Mouse (Mus musculus): Measurements from ENCODE around the gene Cks2.
"Not testable (repeated sequence)": the region's sequence is repeated elsewhere in the genome, so short reads cannot be mapped to it uniquely, and the experiment has no call there.

The Cks2 gene

GRCm38 (mm10) chr13:51644829-51645789, at the start of gene Cks2:
Gene Cks2 (plus strand): TSS chr13:51645232.
- peak; percentile 97 for DNase-seq

DNA sequence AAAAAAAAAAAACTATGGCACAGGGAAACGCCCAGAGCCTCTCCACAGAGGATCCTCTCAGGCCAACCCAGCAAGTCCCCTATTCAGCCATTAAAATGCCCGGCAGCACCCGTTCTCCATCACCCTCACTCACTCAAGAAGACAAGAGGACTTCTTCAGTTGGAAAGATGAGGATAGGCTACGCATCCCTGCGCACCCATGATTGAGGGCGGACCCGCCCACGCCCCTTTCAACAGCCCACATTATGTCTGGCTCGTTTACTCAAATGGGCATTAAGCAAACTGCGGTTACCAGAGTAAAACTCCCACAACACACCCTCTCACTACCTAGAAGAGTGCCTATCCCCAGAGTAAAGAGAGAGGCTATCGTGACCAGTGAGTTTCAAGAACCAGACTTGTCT, 49.6 kb upstream of the Cks2 start:
- no peak for DNase-seq

- DNase-seq: no peak
Observed at GRCm38 (mm10) chr13:51598063-51598462, 47.0 kb upstream of the Cks2 start.

GRCm38 (mm10) chr13:51600169-51600568, 44.9 kb upstream of the Cks2 start:
- no peak for DNase-seq

GRCm38 (mm10) chr13:51602764-51603163, 42.3 kb upstream of the Cks2 start:
- no peak for DNase-seq

- peak; percentile 17 for DNase-seq
Observed at GRCm38 (mm10) chr13:51603221-51603893, 41.7 kb upstream of the Cks2 start.

DNA sequence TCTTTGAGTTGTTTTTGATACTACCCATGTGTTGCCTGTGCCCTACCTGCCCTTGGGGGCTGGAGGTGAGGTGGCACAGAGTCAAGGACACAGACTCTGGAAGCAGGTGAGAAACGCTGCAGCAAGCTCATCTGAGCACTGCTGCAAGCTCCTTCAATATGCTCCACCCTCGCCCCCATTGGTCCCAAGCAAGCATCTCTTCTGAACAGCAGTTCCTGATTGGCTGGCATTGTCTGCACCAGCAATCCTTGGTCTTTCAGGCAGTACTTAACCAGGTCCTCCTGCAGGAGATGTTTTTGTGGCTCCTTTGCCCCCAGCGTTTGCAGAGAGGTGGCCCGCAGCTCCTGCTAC, 41.2 kb upstream of the Cks2 start:
- no peak for DNase-seq

DNA sequence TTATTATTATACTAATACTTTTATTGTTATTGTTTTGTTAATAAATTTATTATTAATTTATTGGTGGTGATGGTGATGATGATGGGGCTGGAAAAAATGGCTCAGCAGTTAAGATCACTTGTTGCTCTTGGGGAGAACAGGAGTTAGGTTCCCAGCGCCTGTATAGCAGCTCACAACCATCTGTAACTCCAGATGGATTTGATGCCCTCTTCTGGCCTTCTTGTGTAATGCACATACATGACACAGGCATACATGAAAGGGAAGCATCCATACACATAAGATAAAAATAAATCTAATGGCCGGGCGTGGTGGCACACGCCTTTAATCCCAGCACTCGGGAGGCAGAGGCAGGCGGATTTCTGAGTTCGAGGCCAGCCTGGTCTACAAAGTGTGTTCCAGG, 35.8 kb upstream of the Cks2 start:
- DNase-seq: no peak

- DNase-seq: no peak
Observed at GRCm38 (mm10) chr13:51611060-51611459, 34.0 kb upstream of the Cks2 start.

DNA sequence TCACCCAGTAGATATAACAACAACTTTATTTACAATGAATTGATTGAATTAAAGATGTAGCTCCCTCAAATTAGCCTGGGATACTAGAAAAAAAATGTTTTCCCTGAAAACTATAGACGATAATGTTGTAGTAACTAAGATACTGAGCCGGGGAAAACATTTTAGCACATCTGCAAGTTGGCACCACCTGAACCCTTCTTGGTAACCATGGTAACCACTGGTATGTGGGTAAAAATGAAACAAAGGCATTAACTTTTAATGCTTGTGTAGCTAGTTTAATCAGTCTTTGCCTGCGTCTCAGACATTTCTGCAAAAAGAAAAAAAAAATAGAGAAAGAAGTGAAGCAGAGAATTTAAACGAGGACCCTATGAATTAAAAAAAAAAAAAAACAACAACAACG, 33.5 kb upstream of the Cks2 start:
- DNase-seq: no peak

- DNase-seq: no peak
Observed at GRCm38 (mm10) chr13:51615815-51616214, 29.2 kb upstream of the Cks2 start.

- no peak for DNase-seq
Observed at GRCm38 (mm10) chr13:51616417-51617044, 28.5 kb upstream of the Cks2 start.

DNA sequence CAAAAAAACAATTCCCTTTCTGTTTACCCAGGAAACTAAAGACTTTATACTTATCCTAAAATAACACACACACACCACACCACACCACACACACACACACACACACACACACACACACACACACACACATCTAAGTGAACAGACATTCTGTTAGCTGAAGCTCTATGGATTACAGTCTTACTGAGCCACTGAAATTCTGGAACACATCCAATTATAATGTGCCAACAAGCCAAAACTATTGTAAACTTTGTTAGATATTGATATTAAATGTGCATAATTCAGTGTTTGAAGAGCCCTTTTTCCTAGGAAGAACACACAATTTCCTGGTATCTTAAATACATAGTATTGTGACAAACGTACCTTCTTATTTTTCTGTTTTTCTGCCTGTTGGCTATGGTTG, 27.7 kb upstream of the Cks2 start:
- DNase-seq: no peak

DNA sequence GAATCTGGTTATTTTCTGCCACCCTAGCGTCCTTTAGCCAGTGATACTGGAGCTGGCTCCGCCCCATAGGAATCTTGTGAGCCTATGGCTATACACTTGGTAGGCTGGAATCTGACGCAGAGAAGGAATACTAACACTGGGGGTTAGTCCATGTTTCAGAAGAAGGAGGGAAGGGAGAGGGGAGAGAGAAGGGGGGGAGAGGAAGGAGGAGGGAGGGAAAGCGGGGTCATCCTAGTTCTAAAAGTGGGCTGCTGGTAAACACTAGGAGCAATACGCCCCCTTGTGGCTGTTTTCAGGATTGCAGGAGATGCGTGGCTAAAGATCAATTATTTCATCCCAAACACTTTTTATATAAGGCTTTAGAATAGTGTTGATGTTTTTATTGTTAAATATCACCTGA, 27.2 kb upstream of the Cks2 start:
- DNase-seq: peak; percentile 70

GRCm38 (mm10) chr13:51618602-51619001, 26.4 kb upstream of the Cks2 start:
- no peak for DNase-seq

DNA sequence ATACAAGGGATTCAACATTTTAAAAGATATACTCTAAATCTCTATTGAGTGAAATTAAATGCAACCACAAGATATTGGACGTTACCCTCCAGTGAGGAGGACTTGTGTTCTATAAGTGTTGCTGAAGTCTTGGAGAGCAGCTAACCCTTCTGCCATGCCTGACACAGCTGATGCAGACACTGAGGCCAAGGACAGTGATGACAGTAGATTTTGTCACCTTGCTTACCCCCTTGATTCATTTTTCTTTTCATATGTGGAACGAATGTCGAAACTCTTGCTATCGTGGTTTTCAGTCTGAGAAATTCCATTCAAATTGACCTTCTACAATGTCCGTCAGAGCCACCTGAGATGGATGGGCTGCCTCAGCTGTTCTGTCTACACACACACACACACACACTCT, 22.4 kb upstream of the Cks2 start:
- DNase-seq: no peak

DNA sequence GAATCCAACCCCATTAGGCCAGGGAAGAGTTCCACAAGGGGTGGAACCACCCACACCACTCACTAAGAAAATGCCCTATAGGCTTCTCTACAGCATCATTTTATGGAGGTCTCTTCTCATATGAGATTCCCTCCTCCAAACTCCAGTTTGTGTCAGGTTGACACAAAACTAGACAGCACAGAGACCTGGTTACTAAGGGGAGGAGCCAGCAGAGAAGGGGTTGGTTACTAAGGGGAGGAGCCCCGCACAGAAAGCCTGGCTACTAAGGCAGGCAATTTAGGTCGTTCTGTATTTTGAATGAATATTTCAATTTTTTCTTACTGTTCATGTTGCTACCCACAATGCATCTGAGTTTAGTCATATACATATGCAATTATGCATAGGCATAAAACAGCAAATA, 21.4 kb upstream of the Cks2 start:
- no peak for DNase-seq

DNA sequence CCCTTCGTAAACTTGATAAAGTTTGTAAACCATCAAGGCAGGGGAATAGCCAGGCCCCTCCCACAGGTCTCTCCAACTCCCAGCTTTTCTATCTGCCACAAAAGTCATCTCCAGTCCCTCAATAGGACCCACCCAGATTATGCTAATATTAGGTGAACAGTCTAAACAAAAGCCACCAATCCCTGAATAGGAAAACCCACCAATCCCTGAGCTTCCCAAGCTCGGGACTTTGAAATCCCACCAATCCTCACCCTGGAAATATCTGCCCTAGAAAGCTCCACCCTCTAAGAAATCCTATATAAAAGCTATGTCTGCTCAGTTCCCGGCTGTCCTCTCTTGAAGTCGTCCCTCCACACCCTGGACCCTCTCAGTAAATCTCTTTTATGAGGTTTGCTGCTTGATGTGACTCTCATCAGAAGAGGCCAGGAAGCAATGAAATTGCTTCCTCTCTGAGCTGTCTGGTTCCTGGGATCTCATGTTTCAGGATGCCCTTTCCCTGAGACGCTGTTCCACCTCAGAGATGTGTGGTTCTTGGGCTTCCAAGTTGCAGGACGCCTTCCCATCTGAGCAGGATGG, 16.7 kb upstream of the Cks2 start:
- DNase-seq: no peak

- DNase-seq: no peak
Observed at GRCm38 (mm10) chr13:51631354-51631992, 13.6 kb upstream of the Cks2 start.

DNA sequence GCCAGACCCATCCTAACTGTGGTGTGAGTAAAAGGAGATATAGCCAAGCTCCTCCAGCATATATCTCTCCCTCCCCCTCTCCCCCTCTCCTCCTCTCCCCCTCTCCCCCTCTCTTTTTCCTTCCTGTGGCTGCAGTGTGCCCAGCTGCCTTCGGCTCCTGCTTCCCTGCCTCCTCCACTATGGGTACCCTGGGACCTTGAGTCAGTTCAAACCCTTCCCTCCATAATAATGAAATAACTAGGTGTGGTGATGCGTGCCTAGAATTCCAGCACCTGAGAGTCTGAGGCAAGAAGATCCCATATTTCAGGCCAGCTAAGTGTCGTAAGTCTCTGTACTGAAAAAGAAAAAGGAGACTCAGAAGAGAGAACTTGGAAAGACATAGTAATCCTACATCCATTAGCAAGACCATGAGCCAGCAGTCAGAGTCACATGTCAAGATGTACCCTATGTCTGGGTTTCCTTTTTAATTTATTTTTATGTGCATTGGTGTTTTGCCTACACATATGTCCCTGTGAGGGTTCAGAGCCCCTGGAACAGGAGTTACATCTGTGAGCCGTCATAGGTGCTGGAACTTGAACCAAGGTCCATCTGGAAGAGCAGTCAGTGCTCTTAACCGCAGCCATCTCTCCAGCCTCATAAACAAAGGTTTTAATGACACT, 12.3 kb upstream of the Cks2 start:
- no peak for DNase-seq

- not testable (repeated sequence) for DNase-seq
Observed at GRCm38 (mm10) chr13:51635384-51635783, 9.6 kb upstream of the Cks2 start.

- DNase-seq: no peak
Observed at GRCm38 (mm10) chr13:51638958-51639357, 6.1 kb upstream of the Cks2 start.

Measured in lung, postnatal 14 days (tissue).